Mouse (Mus musculus): ENCODE results near the gene Itfg2. TPM values are rescaled to one million over a fixed set of nuclear protein-coding genes. Genes with fewer than 3 reads are reported as not detected.
A peak's percentile ranks its signal among the peaks of the same experiment; 100 is the strongest.

Itfg2 gene
- polyA plus RNA-seq, 1 experiment from 2014 or later: 9.4 TPM

- Histone ChIP-seq H3K9me3 (ENCODE audit: control insufficient read depth) (no peaks in the 10 kb centered on the region), H3K27me3 (replicated peaks; ENCODE audit: control insufficient read depth, insufficient read depth, low read length) (no peaks in the 10 kb centered on the region), H3K4me1 (replicated peaks; ENCODE audit: control insufficient read depth, insufficient read depth, low read length) (no peaks in the 10 kb centered on the region), H3K9ac (ENCODE audit: low read depth, low read length) (no peak overlapping the region), H3K36me3 (ENCODE audit: control insufficient read depth, insufficient read depth) (no peaks in the 10 kb centered on the region), H3K4me3 (ENCODE audit: low read depth, low read length) (no peak overlapping the region), H3K4me2 (replicated peaks; ENCODE audit: low read depth) (no peak overlapping the region), H3K27ac (ENCODE audit: low read depth, low read length) (no peak overlapping the region)
- no peak for ATAC-seq
- no peak for TF ChIP-seq CTCF (IDR thresholded peaks at IDR 0.05; ENCODE audit: low read depth)
- WGBS: 93% methylated on average over 5 of the region's 5 CpGs
Observed at GRCm38 (mm10) chr6:128447063-128447462, 22.3 kb upstream of the Itfg2 start.

GRCm38 (mm10) chr6:128445761-128446535 is 21.2 kb upstream of the Itfg2 start:
- Histone ChIP-seq H3K27me3 (replicated peaks; ENCODE audit: control insufficient read depth, insufficient read depth, low read length) (no peaks in the 10 kb centered on the region), H3K27ac (ENCODE audit: low read depth, low read length) (no peak overlapping the region), H3K9ac (ENCODE audit: low read depth, low read length) (no peak overlapping the region), H3K36me3 (ENCODE audit: control insufficient read depth, insufficient read depth) (no peaks in the 10 kb centered on the region), H3K4me1 (replicated peaks; ENCODE audit: control insufficient read depth, insufficient read depth, low read length) (no peaks in the 10 kb centered on the region), H3K9me3 (ENCODE audit: control insufficient read depth) (no peaks in the 10 kb centered on the region), H3K4me3 (ENCODE audit: low read depth, low read length) (0 out of 2 replicates have a peak overlapping the region, but pooled peaks have one; percentile 9), H3K4me2 (replicated peaks; ENCODE audit: low read depth) (peak overlapping the region; percentile 60)
- ATAC-seq: peak; percentile 80
- WGBS: 17% methylated on average over 14 of the region's 14 CpGs
- peak; percentile 87 for TF ChIP-seq CTCF (IDR thresholded peaks at IDR 0.05; ENCODE audit: low read depth)

- no peak overlapping the region for H3K27ac ChIP-seq (ENCODE audit: low read depth, low read length)
- ATAC-seq: no peak
- no peak overlapping the region for H3K4me2 ChIP-seq (replicated peaks; ENCODE audit: low read depth)
- no peaks in the 10 kb centered on the region for H3K27me3 ChIP-seq (replicated peaks; ENCODE audit: control insufficient read depth, insufficient read depth, low read length)
- peak; percentile 41 for TF ChIP-seq CTCF (IDR thresholded peaks at IDR 0.05; ENCODE audit: low read depth)
- WGBS: 80% methylated on average over 2 of the region's 2 CpGs
- no peak overlapping the region for H3K9ac ChIP-seq (ENCODE audit: low read depth, low read length)
- H3K36me3 ChIP-seq (ENCODE audit: control insufficient read depth, insufficient read depth): peaks cover 7% of the 10 kb centered on the region
- no peaks in the 10 kb centered on the region; the same call in 1 of the 2 replicates for H3K4me1 ChIP-seq (replicated peaks; ENCODE audit: control insufficient read depth, insufficient read depth, low read length)
- no peaks in the 10 kb centered on the region for H3K9me3 ChIP-seq (ENCODE audit: control insufficient read depth)
- H3K4me3 ChIP-seq (ENCODE audit: low read depth, low read length): no peak overlapping the region
Observed at GRCm38 (mm10) chr6:128440238-128440637, 15.5 kb upstream of the Itfg2 start.

- no peaks in the 10 kb centered on the region; the same call in 1 of the 2 replicates for H3K4me1 ChIP-seq (replicated peaks; ENCODE audit: control insufficient read depth, insufficient read depth, low read length)
- peak overlapping the region; percentile 97 for H3K4me3 ChIP-seq (ENCODE audit: low read depth, low read length)
- peak overlapping the region; percentile 55 for H3K9ac ChIP-seq (ENCODE audit: low read depth, low read length)
- peak; percentile 14 for ATAC-seq
- 18% methylated on average over 18 of the region's 18 CpGs for WGBS
- no peak for TF ChIP-seq CTCF (IDR thresholded peaks at IDR 0.05; ENCODE audit: low read depth)
- H3K27ac ChIP-seq (ENCODE audit: low read depth, low read length): peak overlapping the region; percentile 10; the same call in 1 of the 2 replicates
- no peaks in the 10 kb centered on the region for H3K9me3 ChIP-seq (ENCODE audit: control insufficient read depth)
- peak overlapping the region; percentile 83 for H3K4me2 ChIP-seq (replicated peaks; ENCODE audit: low read depth)
- peaks cover 21% of the 10 kb centered on the region for H3K36me3 ChIP-seq (ENCODE audit: control insufficient read depth, insufficient read depth)
- no peaks in the 10 kb centered on the region for H3K27me3 ChIP-seq (replicated peaks; ENCODE audit: control insufficient read depth, insufficient read depth, low read length)
Observed at GRCm38 (mm10) chr6:128438871-128439341, 14.2 kb upstream of the Itfg2 start.

- H3K4me2 ChIP-seq (replicated peaks; ENCODE audit: low read depth): peak within 1 kb of the TSS; percentile 83
- WGBS: under 1% methylated on average over 58 of the region's 67 CpGs
- no peaks in the 10 kb centered on the region for H3K9me3 ChIP-seq (ENCODE audit: control insufficient read depth)
Observed at GRCm38 (mm10) chr6:128438317-128438870, 13.7 kb upstream of the Itfg2 start, which contains the start of gene Fkbp4. Fkbp4 (minus strand) TSS chr6:128438677.

GRCm38 (mm10) chr6:128437731-128438316 is 13.1 kb upstream of the Itfg2 start:
- under 1% methylated on average over 50 of the region's 52 CpGs for WGBS
- no peak for TF ChIP-seq CTCF (IDR thresholded peaks at IDR 0.05; ENCODE audit: low read depth)
- peak; percentile 86 for ATAC-seq
- Histone ChIP-seq H3K4me1 (replicated peaks; ENCODE audit: control insufficient read depth, insufficient read depth, low read length) (no peaks in the 10 kb centered on the region; the same call in 1 of the 2 replicates), H3K4me3 (ENCODE audit: low read depth, low read length) (peak overlapping the region; percentile 97), H3K4me2 (replicated peaks; ENCODE audit: low read depth) (peak overlapping the region; percentile 83), H3K36me3 (ENCODE audit: control insufficient read depth, insufficient read depth) (peaks cover 31% of the 10 kb centered on the region), H3K9ac (ENCODE audit: low read depth, low read length) (peak overlapping the region; percentile 87), H3K27me3 (replicated peaks; ENCODE audit: control insufficient read depth, insufficient read depth, low read length) (no peaks in the 10 kb centered on the region), H3K9me3 (ENCODE audit: control insufficient read depth) (no peaks in the 10 kb centered on the region), H3K27ac (ENCODE audit: low read depth, low read length) (peak overlapping the region; percentile 91)

More at GRCm38 (mm10) chr6:128438317-128438870, 13.7 kb upstream of the Itfg2 start, which contains the start of gene Fkbp4:
- peak; percentile 94 for ATAC-seq
- TF ChIP-seq CTCF (IDR thresholded peaks at IDR 0.05; ENCODE audit: low read depth): peak; percentile 50
- H3K9ac ChIP-seq (ENCODE audit: low read depth, low read length): peak within 1 kb of the TSS; percentile 87
- H3K4me1 ChIP-seq (replicated peaks; ENCODE audit: control insufficient read depth, insufficient read depth, low read length): no peaks in the 10 kb centered on the region; the same call in 1 of the 2 replicates
- H3K27ac ChIP-seq (ENCODE audit: low read depth, low read length): peak within 1 kb of the TSS; percentile 91
- peak within 1 kb of the TSS; percentile 97 for H3K4me3 ChIP-seq (ENCODE audit: low read depth, low read length)
- H3K27me3 ChIP-seq (replicated peaks; ENCODE audit: control insufficient read depth, insufficient read depth, low read length): no peaks in the 10 kb centered on the region
- peaks cover 26% of the 10 kb centered on the region for H3K36me3 ChIP-seq (ENCODE audit: control insufficient read depth, insufficient read depth)

Measured in intestine, postnatal 0 days (tissue).